Mouse (Mus musculus) thymus, postnatal 14 days (tissue): ENCODE data around the gene Nipal4.
A peak's percentile ranks its signal among the peaks of the same experiment; 100 is the strongest.

Experiments
- DNase-seq: peaks from one replicate; pipeline ENCODE4 v3.0.0; 2021

Nipal4 gene

GRCm38 (mm10) chr11:46156945-46157344, 9.4 kb downstream of the Nipal4 start:
- no peak for DNase-seq

GRCm38 (mm10) chr11:46146619-46147018, 19.7 kb downstream of the Nipal4 start:
- DNase-seq = no peak

DNA sequence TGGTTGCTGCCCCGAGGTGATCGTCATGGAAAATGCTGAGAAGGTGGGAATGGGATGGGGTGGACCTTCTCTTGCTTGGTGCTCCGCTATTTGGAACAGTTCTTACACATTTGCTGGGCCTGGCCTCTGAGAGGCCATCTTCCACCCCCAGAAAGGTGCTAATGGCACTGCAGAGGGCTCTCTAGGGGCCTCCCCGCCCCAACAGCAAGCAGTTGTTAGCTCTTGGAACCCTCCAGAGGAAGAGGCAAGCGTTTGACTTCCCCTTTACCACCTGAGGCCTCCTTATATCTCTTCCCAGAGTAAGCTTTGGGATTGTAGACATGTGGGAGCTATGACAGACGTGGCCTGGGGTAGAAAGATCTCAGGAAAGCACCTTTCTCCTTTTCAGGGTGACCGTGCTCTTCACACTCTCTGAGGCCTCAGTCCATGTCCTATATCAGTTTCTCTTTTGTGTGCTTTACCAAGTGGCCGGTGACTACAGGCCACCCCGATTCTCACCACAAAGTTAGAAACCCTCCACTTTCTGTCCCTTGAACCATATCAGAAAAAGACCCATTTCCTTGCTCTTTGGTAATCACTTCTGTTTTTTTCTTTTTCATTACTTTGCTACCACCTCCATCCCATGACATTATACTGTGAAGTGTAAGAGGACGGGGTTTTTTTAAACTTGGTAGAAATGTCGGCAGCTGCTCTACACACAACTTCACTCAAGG, 21.0 kb downstream of the Nipal4 start:
- DNase-seq = no peak

GRCm38 (mm10) chr11:46143342-46143741, 23.0 kb downstream of the Nipal4 start:
- DNase-seq = no peak

- no peak for DNase-seq
These were observed 31.4 kb downstream of the Nipal4 start for GRCm38 (mm10) chr11:46134899-46135298.

DNA sequence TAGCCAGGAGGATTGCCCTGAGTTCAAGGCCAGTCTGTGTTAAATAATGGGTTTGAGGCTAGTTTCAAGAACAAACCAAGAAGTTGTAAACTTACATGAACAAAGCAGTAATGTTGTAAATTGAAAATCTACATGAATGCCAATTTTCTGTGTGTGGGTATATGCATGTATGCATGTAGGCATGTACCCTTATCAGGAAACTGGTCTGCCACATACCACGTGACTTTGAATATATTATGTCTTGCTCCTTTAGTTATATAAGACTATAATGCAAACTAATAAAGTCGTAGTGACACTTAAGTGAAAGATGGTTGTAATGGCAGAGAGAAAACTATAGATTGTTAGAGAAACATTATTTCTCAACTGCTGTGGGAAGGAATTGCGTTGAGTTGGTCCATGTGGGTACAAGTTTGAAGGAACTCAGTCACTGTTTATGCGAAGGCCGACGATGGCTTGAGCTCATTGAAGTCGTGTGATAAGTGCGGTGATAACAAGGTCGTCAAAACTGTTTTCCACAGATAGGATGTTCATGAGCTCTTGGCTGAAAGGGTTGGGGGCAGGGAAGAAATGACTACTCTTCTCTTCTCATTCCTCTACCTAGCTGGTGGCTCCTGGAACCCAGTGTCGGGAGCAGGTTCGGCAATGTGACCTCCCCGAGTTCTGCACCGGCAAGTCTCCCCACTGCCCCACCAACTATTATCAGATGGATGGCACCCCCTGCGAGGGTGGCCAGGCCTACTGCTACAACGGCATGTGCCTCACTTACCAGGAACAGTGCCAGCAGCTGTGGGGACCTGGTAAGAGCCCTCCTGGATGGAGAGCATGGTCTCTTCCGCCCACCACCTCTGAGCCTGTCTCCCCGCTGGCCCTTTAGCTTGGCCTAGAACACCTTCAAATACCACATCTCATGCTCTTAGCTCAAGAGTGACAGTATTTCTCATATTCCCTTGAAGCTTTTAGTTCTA, 35.0 kb downstream of the Nipal4 start:
- no peak for DNase-seq

DNA sequence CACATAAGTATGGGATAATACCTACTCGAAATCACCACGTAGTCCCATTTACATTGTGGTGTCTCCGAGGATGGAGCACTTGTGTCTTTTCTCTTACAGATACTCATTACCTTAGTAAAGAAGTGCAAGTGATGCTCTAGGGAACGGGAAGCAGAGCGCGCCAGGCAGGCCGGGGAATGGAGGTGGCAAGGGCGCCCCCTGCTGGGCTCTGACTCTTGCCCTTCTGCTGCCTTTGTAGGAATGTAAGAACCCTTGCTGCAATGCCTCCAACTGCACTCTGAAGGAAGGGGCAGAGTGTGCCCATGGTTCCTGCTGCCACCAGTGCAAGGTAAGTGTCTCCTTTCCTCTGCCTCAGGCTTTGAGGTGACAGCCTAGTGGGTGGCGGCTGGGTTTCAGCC, 37.8 kb downstream of the Nipal4 start:
- DNase-seq = peak; percentile 85

GRCm38 (mm10) chr11:46127621-46128547, 38.4 kb downstream of the Nipal4 start:
- DNase-seq = peak; percentile 15

DNA sequence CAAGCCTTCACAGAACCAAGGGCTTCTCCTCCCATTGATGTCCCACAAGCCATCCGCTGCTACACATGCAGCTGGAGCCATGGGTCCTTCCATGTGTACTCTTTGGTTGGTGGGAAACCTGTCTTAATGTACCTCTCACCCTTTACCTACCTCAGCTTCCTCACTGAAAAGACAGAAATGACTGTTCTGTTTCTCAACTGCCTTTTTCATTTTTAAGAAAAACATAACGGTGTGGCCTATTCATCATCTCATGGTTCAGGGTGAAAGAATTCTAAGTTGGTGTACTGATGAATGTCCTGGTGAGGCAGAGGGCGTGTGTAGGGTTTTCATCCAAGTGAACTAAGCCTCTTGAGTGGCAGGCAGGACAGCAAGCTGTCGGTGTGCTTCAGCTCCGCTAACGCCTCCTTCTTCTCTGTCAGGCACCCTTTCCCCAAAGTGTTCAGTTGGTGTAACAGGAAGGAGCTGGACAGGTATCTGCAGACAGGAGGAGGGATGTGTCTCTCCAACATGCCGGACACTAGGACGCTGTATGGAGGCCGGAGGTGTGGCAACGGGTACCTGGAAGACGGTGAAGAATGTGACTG, 39.4 kb downstream of the Nipal4 start:
- no peak for DNase-seq

GRCm38 (mm10) chr11:46126317-46126716, 40.0 kb downstream of the Nipal4 start:
- no peak for DNase-seq

DNA sequence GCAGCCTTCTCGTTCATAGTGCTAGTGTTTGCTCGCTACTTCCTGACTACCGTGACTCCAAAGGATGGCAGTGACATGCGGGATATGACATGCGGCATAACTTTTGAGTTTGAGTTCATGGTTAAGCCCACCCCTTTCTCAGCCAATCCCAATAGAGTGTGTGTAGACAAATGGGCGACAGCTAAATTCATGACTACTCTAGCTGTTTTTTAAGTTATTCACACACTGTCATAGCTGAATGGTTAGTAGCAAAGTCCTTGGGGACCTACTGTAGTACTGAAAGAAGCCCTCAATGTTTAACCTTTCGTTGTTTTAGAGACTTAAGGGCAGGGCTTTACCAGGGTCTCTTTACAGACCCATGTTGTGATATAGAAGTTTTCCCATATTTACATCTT, 40.5 kb downstream of the Nipal4 start:
- no peak for DNase-seq

DNA sequence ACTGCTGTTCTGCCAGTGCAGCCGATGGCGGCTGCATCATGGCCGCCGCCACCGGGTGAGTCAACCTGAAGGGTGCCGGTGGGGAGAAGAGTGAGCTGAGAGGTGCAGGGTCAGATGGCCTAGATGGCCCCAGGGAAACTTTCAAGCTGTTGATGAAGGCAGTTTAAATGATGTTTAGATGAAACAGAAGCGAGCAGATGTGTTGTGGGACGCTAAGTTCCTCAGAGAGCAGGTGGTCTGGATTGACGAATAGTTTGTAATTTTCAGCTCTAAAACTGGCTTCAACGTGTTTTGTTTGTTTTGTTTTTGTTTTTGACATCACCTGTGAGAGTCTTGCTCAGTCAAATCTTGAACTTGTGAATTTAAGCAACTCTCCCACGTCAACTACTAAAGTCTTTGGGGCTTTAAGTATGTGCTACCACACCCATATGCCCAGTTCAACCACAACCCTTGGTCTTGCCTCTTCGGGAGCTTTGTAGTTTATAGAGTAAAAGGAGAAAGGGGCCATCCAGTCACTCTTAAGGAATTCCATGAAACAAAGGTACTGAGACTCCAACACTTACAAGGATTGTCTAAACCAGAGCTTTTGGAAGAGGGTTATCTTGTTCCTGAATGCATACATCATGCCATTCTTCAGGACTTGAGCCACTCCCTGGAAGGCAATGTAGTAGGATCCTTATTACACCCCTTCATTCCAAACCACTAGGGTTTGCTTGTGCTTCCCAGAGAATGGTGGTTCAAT, 41.0 kb downstream of the Nipal4 start:
- no peak for DNase-seq

DNA sequence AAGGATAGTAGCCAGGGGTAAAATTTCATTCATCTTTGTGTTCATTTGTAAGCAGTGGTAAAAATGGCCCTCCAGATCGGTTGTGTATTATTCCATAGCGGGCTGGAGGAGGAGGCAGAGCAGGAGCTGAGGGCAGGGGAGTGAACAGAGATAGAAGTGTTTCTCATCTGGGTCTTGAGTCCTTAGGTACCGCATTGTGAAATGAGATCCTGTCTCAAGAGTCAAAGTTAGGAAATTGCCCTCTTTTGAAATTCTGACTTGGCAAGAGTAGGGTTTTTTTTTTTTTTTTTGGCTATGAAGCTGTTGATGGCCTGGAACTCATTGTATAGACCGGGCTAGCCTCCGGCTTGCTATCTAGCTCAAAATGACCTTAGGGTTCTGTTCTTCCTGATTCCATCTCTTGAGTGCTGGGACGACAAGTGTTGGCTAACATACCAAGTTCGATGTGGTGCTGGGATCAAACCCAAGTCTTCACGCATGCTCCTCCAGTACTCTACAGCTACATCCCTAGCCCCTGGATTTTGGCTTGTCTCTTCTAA, 42.9 kb downstream of the Nipal4 start:
- no peak for DNase-seq

DNA sequence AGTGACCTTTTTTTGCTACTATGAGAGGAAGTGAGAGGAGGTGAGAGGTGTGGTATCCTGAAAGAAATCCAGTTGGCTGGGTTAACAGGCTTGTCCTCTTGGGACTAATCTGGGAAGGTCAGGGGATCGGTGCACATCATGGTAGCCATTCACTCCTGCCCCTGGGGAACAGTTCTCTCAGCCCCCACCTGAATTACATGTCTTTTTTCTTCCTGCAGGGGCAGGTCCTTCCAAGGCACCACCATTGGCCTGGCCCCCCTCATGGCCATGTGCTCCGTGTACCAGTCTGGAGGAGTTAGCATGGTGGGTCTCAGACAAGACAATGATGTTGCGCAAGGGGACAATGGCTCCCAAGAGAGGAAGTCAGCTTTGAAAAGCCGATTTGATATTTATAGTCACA, 43.4 kb downstream of the Nipal4 start:
- DNase-seq = no peak

DNA sequence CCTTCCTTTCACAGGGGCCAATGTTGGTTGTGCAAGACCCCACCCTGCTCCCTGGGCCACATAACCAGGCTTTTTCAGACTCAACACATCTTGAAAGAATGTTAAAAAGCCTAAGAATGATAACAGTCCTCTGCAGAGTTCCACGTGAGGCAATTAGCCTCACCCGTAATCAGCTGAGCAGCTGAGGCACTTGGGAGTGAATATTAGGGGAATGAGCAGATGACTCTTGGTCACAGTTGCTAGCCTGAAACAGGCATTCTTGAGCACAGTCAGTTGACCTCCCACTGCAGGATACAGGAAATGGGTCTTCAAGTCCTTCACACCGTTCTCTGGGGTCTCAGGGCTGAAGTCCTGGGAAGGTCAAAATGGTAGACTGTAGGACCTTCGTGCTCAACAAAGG, 44.6 kb downstream of the Nipal4 start:
- no peak for DNase-seq

DNA sequence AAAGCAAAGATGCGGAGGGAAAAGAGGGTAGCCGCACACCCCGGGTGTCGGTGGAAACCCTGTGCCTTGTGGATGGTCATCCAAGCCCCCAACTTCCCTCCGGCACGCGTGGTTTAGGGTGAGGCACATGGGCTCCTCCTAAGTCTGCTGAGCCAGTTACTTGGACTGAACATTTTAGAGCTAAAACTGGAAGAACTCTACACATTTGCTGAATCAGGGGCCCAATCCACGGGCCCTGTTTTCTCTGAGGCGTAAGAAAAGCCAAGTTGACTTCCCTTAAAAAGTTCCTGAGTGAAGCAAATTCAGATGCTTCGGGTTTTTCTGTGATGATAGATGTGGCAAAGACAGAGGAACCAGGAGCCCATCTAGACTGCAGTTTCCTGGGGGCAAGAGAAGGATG, 46.2 kb downstream of the Nipal4 start:
- DNase-seq = no peak

GRCm38 (mm10) chr11:46119624-46120023, 46.7 kb downstream of the Nipal4 start:
- DNase-seq = no peak

DNA sequence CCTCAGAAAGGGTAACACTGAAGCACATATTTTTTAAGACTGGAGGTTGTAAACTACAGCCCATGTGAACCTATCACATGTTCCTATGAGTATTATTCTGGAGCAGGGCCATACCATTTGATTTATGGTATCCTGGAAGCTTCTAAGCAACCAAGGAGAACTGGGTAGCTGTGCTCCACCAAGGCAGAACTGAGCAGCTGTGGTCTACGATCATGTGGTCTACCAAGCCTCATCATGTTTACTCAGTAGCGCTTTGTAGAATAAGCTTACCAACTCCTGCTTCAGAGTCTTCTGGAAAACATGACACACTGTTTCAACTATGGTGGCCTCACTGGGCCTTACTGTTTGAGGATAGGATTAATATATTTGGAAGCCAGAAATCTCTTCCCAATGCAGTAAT, 49.8 kb downstream of the Nipal4 start:
- no peak for DNase-seq

GRCm38 (mm10) chr11:46115411-46116173, 50.7 kb downstream of the Nipal4 start:
- no peak for DNase-seq

DNA sequence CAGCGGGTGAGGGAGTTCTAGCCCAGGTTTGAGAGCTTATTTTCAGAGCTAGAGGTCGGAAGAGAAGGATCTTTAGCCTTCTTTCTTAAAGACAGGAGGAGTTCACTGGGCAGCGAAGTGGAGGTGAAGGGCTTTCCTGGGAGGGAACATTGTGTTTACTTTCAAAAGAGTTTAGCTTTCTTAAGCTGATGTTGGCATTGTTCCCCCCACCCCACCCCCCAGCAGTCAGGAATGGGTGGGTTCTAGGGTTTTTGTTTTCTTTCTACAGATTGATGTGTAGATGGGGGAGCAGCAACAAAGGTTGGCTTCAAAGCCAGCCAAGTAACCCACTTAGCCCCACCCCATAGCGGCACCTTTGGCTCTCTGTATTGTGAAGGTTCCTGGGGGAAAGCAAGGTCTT, 51.3 kb downstream of the Nipal4 start:
- no peak for DNase-seq

DNA sequence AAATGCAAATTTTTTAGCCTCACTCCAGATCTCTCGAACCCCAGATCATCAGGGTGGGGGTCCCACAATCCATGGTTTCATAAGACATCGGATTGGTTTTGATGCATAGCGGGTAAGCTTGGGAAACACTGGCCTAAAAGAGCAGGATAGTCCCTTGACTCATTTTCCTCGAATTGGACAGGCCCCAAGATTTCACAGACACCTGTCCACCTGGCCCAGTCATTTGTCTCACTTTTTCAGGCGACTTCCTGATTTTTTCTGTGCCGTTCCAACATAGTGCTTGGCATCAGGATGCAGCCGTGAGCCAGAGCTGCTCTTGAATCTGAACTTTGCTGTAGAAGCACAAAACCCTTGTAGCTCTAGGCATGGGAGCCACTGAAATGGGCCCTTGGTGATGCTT, 52.1 kb downstream of the Nipal4 start:
- no peak for DNase-seq
